Mouse (Mus musculus) right cerebral cortex, adult 18-20 months (tissue): Measurements from ENCODE around the gene Zdhhc11.
A peak's percentile ranks its signal among the peaks of the same experiment; 100 is the strongest.
"Not testable (repeated sequence)": the region's sequence is repeated elsewhere in the genome, so short reads cannot be mapped to it uniquely, and the experiment has no call there.

Source experiments
- DNase-seq: peaks from one replicate; pipeline ENCODE4 v3.0.0; 2022; ENCODE audit warnings: mixed read lengths

The Zdhhc11 gene

DNA sequence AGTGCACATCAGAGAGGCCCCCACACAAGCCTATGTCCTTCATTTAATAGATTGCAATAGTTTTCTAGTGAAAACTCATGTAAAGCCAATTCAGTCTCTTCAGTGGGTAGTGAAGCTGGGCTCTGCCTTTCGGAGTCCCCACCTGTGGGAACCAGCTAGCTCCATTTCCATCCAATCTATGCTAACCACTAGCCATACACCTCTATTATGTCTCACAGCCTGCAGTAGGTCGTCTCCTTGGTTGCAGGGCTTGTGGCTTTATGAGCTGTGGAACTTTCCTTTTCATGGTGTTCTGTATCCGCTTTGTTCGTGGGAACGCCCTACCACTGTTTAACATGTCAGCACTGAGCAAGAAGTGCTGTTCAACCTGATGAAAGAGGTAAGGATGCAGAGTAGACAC is at the start of gene Zdhhc11:
Gene Zdhhc11, plus strand, starts transcription at position 301 of the 400 bp plus-strand sequence.
- DNase-seq = no peak

DNA sequence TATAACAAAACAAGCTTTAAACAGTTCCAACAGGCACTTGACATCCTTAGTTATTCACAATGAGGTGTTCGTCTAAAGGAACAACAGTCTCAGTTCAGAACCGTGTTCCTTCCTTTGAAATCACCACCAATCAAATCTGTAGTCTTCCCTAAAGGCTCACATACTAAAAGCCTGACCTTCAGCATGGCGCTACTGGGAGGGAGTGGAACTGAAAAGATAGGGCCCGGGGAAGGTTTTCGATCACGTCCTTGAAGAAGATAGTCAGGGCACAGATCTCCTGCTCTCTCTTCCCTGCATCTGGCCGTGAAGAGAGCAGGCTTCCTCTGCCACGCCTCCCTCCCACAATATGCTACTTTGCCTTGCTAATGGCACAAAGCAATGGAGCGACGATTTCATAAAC is 31.4 kb upstream of the Zdhhc11 start:
- no peak for DNase-seq

DNA sequence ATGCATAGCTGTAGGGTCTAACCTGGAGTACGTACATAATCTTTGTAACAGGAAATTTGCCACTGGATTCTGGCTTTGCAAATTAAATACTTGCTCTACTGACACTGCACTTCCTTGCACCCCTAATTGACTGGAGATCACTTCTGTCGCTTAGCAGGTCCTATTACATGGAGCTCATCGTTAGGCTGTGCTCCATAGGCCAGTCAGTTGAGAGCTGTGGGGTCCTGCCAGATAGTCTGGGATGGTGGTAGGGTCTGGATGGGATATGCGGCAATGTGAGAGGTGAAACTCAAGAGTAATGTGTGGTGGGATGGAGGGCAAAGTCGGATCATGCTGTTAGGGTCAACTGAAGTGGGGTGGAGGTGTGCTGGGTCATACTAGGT is 26.7 kb upstream of the Zdhhc11 start:
- no peak for DNase-seq

DNA sequence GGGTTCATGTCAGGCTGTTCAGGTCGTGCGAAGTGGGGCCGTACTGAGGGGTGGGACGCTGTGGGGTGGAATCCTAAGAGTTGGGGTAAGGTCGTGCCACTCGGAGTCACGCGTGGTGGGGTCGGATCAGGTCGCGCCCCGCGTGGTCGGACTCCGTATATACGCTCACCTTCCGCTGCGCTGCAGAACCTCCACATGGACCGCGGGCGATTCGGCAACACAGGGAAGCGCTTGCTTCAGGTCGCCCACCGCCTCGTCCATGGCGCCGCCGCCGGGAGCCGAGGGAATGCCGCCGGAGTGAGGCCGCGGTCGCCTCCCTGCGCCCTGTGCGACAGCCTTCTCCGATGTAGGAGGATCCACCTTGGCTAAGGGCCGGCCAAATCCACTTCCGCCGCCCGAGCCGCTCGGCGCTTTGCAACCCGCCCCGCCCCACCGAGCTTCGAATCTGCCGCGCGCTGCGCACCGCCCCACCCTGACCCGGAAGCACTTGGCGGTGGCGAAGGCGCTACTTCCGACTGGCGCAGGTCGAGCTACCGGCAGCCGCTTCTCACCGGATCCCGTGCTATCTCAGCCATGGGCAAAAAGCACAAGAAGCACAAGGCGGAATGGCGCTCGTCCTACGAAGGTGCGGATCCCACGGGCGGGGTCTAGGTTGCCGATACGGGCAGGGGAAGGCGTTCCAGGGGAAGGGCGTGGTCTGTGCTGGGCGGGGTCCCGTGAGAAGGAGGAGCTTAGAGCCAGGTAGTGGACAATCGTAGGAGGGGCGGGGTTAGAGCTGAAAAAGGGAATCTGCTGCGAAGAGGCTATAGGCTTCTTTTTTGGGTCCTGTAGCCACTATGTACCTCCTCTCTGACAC is 26.1 kb upstream of the Zdhhc11 start, which contains the start of the genes Trip13 and Brd9:
Gene Trip13, minus strand, starts transcription at position 464 of the 856 bp plus-strand sequence.
Gene Brd9, plus strand, starts transcription at position 491 of the 856 bp plus-strand sequence.
- peak; percentile 89 for DNase-seq

DNA sequence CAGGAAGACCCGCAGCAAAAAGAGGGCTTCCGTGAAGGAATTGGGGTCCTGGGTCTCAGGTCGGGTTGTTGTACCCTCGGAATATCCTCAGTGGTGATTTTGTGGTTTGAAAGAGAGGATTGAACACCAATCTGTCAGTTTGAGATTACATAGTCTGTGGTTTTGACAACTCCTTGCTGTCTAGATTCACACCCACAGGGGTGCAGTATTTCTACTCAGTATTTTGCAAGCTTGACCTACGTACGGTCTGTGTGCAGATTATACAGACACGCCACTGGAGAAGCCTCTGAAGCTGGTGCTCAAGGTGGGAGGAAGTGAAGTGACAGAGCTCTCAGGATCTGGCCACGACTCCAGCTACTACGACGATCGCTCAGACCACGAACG is 25.5 kb upstream of the Zdhhc11 start:
- DNase-seq = no peak

DNA sequence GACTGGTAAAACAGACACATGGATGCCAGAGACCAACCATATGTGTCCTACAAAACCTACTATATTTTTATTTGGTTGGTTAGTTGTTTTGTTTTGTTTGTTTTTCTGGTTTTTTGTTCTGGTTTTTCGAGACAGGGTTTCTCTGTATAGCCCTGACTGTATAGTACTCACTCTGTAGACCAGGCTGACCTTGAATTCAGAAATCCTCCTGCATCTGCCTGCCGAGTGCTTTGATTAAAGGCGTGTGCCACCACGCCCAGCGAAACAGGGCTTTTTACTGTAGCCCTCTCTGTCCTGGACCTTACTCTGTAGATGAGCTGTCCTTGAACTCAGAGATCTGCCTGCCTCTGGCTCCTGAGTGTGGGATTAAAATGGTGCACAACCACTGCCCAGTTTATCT is 24.6 kb upstream of the Zdhhc11 start:
- DNase-seq = no peak

DNA sequence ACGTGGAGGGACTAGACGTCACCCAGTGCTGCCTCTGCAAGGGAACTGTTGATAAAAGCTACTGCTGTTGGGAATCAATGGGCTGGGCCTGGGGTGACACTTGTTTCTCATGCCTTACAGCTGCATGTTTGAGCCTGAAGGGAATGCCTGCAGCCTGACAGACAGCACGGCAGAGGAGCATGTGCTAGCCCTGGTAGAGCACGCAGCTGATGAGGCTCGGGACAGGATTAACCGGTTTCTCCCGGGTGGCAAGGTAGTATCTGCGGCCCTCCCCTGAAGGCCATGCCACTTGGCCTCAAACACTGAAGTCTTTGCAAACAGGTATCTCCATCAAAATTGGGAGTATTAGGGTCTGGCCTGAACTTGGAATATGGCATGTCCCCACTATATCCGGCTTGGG is 19.0 kb upstream of the Zdhhc11 start:
- DNase-seq = no peak

DNA sequence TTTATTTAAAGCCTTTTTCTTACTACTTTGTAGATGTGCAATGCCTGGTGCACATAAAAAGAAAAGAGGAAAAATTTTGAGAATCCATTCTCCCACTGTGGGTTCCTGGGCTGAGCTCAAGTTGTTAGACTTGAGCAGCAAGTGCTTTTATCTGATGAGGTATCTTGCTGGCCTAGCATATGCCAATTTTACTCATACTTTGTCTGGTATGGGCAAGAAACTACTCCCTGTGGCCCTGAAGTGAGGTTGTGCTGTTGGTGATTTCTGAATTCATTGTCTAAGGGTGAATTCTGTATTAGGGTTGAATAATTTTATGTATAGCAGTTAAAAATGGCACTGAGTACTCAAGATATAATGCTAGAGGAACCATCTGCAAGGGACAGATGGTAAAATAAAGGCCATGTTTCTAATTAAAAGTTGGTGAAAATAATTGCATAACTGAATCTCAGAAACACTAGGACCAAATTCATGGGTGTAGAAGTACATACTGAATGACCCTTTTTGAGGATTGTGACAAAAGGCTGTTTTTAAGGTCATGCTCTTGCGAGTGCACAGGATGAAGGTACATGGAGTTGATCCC is 10.0 kb upstream of the Zdhhc11 start:
- no peak for DNase-seq

DNA sequence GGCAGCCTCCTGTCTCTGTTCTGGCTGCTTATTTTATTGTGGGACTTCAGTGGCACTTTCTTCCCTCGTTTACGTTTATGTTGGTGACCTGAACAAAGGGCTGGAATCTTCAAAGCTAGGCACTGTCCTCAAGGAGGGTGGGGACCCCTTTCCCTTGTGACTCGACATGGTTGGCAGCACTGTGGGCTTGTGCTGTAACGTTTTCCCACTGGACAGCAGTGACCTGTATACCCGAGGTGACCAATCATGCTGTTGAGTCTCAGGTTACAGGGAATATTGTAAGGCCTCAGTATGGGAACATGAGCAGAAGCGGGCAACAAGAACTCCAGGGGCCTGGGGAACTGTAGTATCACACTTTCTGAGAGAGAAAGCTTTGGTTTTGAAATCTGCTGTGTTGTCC is 9.0 kb upstream of the Zdhhc11 start:
- DNase-seq = no peak

DNA sequence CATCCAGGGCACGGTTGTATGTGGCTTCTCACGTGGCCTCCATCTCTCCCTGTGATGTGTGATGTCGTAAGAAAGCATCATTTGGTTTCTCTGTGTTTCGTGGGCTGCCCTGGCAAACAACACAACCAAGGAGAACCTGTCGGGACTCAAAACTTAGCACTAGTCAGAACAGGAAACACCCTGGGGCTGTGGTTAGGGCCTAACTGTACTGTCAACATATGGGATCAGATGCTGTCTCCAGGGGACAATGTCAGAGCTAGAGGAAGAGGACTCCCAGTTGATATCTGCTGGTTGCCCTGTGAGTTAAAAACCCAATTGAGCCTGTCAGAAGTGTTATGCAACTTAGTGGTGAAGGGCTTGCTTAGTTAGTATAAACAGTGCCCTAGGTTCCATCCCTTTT is 8.1 kb upstream of the Zdhhc11 start:
- no peak for DNase-seq

DNA sequence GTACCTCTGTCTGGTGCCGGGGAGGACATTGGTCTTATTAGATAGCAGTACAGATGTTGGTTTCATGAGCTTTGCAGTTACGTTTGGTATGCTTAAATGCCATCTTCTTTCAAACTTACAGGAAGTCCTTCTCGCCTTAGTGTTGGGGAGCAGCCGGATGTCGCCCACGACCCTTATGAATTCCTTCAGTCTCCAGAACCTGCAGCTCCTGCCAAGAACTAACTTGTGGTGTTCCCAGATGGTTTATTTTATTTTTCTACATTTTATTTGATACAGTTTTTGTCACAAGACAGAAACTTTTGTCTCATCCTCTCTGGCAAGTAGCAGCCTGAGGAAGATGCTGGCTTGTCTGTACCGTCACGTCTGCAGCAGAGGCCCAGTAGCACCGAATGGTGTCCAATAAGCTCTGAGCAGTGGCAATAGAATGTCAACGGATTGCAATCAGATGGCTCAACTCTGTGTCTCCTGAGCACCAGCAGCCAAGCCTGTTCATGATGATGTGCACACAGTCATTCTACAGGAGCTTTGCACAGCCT is 3.5 kb upstream of the Zdhhc11 start:
- peak; percentile 38 for DNase-seq

DNA sequence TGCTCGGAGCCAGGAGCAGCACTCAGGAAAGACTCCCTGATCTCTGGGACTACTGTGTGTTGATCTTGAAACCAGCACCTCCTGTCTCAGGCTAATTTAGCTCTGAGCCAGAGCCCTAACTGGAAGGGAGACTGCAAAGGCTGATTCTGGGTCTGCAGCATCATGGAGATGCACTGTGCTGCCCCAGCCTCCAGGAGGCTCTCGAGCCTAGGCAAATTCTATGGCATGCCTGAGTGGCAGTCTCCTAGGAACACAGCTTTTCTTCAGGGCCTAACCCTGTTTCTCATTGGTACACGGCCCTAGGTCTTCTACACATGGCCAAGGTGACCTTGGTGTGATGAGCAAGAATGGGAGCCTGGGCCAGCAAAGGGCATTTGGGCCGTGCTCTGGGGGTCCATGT is 2.5 kb upstream of the Zdhhc11 start:
- no peak for DNase-seq

DNA sequence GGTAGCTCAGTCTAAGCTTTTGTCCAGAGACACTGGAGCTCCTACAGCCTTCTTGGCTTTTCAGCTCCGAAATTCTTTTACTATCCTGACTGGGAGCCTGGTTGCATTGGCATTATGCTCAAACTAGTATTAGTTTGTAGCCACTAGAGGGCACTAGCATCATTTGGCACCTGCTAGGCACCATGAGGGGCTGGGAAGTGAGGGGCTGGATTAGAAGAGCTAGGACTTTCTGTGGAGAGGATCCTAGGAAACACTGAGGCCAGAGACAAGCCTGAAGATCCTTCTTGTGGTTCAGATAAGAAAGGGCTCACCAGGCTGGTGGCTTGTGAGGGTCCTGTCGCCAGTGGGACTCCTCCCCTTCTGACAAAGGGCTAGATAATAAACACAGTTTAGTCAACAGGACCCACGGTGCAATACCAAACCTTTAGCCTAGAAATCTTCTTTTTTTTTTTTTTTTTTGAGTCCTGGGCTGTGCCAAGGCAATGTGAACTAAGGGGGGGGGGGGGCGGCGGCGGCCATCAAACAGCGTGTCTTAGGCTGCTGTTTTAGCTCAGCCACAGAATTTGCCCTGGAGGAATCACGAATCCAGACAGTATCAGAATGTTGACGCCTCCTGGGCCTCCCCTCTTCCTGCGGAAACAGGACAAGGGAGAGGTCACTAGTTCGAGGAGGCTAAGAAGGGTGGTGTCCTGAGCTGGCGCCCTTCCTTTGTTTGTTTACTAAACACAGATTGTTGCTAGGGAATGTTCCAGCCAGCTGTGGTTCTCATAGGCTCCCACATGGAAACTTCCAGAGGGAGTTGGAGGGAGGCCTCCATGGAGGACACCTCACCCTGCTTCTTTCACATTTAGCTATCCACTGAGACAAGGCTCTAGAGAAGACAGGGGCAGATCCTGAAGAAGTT is 7.1 kb downstream of the Zdhhc11 start:
- DNase-seq = peak; percentile 48

DNA sequence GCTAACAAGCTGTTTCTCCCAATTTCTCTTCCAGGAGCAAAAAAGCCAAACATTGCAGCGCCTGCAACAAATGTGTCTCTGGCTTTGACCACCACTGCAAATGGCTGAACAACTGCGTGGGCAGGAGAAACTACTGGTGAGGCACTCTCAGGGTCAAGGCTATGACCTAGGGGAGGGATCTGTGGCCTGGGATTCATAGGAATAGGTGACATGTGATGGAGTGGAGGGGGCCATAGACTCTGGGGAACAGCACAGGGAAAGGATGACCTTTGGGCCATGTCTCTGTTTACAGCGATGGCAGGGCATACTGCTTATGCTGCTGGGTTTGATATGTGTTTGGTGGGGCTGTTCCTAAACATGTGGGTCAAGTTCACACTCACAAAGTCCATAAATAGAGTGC is 10.9 kb downstream of the Zdhhc11 start:
- no peak for DNase-seq

DNA sequence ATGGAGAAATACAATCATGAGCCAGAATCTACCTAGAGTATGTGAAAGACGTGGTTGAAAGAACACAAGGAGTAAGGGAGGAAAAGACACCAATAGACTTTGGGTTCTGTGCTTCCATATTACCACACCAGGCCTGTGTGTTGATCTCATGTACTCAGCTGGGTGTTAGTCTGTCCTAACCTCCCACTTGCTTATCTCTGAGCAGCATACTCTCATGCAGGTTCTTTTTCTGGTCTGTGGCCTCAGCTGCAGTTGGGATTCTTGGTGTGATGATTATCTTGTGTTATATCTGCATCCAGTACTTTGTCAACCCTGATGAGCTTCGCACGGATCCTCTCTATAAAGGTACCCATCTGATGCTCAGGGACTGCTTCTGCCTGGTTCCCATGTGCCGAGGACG is 13.3 kb downstream of the Zdhhc11 start:
- no peak for DNase-seq

DNA sequence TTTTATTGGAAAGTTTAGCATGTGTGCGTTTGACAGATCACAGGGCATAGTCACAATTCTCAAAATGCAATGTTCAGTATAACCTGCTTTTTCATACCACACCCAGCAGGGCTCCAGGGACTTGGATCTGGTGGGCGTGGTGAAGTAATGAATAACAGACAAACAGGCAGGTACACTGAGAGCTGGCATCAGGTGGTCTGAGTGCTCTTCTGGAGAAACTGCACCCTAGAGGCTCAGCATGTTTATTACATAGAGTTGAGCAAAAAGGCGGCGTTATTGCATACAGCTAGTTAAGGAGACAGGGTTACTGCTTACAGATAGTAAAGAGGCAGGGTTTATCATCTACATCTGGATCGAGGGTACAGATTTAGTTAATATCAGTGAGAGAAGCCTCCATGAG is 26.7 kb downstream of the Zdhhc11 start:
- DNase-seq = no peak

DNA sequence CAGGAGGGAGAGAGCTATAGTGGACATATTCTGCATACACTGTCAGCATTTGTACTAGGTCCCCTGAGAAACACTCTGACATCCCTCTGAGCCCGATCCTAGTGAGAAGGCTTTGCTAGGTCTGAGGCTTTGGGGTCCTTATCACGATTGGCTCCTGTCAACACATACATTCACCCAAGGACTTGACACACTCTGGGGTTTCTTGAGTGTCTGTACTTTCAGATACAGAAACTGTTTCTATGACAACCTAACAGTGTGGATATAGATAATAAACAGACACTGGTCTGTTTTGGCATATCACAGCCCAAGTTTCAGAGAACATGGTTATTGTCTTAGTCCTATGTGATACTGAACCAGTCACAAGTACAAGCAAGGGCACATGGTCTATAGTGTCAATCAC is 27.1 kb downstream of the Zdhhc11 start:
- DNase-seq = no peak

DNA sequence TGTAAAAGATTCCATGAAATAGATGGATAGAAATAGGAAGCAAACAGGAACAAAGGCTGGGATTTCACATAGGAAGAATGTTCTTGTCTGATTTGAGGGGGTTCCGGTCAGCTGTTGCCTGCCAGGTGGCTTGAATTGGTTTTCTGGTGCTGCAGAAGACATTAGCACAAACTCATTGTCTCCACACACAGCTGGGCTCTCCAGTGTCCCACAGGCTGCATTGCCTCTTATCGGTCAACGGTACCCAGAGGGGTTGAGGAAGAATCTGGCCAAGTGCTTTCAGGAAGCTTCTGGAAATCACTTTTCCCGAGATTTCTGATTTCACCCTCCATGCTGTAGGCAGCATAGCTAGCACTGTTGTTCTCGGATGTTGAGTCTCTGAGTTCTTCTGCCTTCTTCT is 27.6 kb downstream of the Zdhhc11 start:
- no peak for DNase-seq

DNA sequence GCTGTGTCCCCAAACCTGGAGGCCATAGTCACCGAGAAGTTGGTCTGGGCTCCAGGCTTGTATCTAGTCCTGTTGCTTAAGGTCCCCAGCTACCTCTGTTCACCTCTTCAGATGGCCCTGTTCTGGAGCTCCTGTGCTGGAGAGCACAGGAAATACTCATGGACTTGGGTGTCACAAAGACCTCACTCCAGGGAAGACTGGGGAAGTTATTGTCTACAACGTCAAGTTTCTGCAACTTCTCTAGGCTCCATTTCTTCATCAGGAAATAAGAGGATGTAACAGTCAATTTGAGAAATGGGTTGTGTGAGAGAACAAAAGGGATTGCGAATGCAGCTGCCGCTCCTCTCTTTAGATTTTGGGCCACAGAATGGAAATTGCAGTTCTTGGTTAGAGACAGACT is 32.8 kb downstream of the Zdhhc11 start:
- no peak for DNase-seq

DNA sequence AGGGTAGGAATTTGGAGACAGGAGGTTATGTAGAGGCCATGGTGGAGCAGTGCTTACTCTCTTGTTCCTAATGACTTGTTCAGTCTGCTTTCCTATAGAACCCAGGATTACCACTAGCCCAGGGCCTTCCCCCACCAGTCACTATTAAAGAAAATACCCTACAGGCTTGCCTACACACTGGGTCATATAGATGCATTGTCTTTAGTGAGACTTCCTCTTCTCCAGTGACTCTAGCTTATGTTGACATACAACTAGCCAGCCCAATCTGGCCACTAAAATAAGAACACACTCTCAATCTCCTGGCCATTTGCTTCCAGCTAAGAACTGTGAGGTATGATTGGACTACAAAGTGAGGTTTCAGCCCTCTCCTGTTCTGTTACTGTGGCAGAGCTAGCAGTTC is 36.9 kb downstream of the Zdhhc11 start:
- DNase-seq = no peak

DNA sequence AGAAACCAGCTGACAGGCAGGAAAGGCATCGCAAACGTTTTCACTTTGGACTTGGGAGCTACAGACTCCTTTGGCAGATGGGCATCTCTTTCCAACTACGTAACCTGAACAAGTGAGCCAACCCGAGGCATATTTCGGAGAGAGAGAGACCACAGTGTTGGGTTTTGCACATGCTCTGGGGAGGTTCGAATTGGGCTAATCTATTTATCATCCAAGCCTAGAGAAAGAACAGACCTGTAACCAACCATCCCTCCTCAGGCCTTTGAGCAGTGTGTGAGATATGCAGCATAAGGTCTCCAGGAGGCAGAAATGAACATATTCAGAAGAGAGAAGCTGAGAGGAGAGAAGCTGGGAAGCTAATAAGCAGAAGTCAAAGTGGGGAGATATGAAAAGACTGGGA is 37.3 kb downstream of the Zdhhc11 start:
- no peak for DNase-seq

DNA sequence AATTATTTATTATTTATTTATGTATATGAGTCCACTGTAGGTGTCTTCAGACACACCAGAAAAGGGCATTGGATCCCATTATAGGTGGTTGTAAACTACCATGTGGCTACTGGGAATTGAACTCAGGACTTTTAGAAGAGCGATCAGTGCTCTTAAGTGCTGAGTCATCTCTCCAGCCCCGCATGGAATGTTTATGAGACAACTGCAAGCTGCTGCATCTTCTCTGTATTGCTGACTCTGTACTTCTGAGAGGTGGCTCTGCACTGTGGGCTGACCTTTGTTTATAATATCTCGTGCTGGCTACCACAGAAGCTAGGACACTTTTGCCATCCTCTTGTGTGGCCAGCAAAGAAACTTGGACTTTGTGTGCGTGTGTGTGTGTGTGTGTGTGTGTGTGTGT is 37.8 kb downstream of the Zdhhc11 start:
- no peak for DNase-seq

DNA sequence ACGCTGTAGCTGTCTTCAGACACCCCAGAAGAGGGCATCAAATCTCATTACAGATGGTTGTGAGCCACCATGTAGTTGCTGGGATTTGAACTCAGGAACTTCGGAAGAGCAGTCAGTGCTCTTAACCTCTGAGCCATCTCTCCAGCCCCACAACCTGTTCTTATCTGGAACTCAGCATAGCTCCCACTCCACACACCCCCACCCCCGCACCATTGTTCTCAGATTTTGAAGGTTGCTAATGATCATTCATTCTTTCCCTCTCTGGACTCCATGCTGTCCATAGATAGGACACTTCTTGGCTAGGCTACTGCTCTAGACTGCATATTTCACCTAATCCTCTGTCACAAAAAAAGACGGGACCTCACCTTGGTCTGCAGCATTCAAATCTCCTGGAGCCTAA is 43.2 kb downstream of the Zdhhc11 start:
- DNase-seq = not testable (repeated sequence)
